Mouse (Mus musculus) fat pad, adult 2 months (tissue): ENCODE measurements around the gene Kcnj6.

Source experiments
- DNase-seq: peaks from one replicate; pipeline ENCODE4 v3.0.0-alpha.2; 2011; ENCODE audit warnings: low read depth, low spot score; ENCODE audit errors: extremely low read depth

The Kcnj6 gene

DNA sequence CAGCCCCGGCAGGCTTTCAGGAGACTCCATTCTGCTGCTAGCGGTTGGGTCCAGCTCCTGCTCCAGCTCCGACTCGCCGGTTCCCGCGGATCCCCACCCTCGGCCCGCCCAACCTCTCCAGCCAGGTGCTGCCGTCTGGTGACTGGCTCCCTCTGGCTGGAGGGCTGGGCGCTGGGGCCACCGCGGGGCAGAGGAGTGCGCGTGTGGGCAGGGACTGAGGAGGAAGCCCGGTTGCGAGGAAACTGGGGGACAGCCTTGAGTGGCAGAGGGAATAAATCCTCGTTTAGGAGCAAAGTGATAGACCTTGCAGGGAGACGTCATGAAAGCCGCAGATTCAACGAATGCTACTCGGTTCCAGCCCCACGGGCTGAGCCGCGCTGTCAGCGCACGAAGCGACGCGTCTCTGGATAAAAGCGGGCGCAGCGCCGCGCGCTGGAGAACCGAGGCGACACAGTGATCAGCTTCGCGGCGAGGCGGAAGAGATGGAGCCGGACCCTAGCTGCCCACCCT, at the start of gene Kcnj6:
Kcnj6 (minus strand) TSS at position 362 of the 510 bp plus-strand sequence.
- DNase-seq: no peak

DNA sequence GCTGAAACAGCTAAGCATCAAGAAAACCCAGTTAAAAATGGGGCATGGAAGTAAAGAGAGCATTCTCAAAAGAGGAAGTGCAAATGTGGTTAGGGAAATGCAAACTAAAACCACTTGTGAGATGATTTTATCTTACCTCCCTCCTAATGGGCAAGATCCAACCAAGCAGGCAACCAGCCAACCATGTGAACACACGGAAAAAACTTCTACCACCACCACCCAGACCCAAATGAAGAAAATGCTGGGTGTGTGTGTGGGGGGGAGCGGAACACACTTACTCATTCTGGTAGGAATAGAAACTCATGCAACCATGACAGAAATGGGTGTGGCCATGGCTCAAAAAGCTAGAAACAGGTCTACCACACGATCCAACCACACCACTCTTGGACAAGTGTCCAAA, 12.4 kb upstream of the Kcnj6 start:
- no peak for DNase-seq

DNA sequence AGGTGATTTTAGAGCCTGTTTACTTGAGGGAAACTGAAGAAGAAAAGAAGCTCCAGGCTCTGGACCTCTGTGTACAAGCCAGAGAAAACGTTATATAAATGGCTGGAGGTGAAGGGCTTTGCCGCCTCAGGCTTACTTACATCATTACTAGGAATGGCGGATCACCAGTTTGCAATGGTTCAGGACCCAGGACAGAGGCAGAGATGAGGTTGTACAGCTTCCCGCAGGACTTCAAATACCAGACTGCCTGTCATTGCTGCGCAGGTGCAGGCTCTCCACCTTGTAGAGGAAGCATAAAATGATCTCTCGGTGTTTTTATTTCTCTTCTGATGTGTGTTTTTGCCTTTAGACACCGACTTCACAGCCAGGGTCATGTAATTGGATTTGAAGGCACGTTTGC, 7.1 kb upstream of the Kcnj6 start:
- no peak for DNase-seq

DNA sequence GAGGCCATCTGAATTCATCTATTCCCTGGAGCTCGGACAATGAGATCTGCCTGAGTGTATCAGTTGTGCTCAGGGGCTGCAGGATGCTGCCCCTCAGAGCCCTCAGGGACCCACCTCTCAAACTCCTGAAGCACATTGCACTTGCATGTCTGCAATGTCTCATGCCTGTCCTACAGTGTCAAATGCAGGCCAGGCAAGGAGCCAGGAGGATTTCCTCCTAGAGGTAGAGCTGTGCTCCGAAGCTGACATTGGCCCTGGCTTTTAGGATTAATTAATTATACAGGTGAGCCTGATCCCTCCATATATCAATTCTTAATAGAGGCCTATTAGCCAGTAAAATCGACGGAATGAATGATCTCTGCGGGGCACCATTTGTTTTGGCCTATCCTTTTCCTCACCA, 2.0 kb upstream of the Kcnj6 start:
- no peak for DNase-seq

DNA sequence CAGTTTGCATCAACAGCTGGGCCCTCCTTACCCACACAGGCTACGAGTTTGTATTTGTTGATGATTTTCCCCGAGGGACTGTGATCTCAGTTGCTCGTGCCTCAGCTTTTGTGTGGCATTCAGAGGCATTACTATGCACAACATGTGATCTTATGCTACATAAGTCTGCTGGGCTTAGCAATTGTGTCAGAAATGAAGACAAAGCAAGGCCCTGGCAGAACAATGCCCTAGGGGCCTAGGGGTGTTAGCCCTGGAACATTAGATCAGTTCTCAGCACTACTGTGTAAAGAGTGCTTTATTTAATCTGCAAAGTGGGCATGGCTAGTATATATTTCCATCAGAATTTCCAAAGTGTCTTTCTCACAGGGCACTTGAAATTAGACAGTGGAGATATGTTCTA, 1.5 kb upstream of the Kcnj6 start:
- no peak for DNase-seq

DNA sequence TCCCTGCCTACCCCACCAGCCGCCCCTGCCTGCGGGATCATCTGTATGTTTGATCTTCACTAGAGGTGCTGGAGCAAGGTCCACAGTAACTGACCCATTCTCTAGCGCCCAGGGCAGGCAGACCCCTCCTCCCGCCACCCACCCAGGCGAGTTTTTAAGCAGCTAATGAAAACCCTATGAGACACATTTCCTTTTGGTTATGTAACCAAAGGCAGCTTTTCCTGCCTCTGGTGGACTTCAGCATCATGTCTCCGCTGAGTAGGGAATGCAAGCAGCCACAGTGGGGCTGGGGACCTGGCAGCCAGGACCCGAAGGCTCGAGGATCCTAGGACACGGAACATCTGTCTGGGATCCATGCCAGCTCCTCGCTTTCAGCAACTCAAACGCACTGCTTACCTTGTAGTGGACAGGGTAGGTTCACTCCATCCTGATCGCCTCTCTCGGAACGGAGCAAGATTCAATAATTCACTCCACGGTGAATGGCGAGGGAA, 665 bp downstream of the Kcnj6 start:
- DNase-seq: no peak

DNA sequence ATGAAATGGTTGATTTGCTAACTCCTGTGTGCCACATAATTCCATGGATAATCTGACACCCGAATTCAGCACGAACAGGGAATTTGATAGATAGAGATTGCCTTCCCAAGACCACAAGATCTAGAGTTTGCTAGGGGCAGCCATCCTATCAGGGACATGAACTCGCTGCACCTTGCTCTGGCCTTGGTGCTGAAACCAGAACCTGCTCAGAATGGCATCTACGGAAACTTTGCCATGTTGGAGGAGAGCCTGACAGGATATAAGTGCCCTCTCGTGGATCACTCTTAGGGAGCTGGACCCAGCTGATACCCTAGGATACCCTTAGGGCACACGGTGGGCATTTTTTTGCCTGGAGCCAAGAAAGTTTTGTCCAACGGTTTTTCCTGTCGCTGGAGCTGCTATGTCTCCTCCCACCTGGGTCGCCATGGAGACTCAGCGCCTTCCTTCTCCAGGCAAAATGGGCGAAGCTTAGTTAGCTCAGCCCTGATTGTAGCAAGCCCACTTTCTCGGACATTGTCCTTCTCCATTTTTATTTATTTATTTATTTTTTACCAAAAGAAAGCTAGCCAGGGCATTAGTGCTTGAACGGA, 1.9 kb downstream of the Kcnj6 start:
- DNase-seq: no peak

DNA sequence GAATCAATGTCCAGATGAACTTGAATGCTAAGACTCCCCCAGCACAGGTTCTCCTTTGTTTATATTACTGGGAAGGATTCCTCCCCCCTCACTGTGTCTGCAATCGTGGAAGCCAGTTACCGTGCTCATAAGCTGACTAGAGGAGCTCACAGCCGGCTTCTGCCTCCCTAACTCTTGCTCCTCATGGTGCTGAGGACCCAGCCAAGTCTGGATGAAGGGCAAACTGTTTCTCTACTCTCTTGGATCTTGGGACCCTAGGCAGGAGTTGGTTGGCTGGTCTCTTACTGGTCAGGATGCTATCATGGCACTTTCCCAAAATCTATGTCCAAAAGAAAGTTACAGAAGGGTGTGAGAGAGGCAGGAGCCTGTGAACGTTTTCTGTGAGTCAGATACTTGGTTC, 2.6 kb downstream of the Kcnj6 start:
- DNase-seq: no peak

DNA sequence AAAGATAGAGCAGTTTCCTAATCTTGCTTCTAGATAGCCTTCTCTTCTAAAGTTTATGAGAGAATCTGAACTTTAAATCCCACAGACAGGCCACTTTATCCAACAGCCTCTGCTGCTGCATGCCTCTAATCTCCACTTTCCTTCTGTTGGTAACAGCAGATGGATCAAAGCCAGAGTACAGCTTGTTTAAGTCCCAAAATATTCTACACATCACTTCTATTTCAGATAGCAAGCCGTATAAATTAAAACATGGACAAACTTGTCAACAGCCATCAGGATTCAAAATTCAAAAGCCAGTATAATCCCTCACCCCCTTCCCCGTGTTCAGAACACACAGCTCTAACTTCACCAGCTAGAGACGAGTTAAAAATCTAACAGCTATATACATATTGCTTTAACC, 3.4 kb downstream of the Kcnj6 start:
- no peak for DNase-seq

DNA sequence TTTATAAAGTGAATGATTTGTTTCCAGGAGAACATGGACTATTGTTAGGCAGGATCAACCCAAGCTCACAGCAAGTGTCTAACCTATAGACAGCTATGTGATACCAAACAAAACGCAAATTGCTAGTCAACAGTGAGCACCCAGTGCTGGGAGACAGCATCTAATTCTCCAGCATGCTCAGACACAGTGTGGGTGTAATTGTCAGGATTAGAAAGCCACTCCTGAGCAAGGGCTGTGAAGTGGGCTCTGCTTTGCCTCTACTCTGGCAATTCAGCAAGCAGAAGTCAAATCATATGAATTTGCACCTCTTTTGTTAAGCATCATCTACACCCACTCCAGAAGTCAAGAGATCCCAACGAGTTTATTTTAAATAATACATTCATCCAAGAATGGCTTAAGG, 7.4 kb downstream of the Kcnj6 start:
- no peak for DNase-seq

DNA sequence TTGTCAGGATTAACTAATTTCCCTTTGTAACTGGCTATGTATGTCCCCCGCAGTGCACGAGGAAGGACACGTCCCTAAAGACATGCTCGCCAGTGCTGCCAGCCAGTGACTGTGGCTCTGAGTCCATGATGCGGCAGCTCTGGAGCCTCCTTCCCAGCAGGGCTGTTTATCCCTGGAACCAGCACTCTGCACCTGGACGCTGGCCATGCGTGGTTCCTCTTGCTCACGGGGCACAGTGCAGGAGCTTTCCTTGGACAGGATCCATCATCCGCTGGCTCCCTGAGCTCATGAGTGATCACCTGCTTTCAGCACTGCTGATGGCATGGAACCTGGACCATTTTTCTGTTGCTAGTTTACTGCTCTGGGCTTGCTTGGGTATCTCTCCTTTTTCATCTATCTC, 10.8 kb downstream of the Kcnj6 start:
- DNase-seq: no peak

DNA sequence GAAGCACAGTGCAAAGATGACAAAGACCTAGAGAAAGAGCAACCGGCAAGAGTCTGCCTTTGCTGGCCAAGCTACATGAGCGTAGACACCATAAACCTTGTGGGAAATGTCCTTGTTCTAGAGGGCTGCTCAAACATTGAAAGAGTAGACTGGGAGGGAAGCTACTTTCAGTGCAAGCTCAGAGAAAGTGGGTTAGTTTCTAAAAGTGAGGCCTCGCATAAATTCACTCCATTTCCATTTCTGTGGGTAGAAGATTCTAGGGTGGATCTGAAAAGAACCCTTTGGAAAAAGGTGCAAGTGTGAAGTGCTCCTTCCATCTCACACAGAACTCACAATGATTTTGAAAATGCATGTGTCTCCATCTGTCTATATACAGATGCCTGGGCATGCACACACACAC, 13.2 kb downstream of the Kcnj6 start:
- no peak for DNase-seq

DNA sequence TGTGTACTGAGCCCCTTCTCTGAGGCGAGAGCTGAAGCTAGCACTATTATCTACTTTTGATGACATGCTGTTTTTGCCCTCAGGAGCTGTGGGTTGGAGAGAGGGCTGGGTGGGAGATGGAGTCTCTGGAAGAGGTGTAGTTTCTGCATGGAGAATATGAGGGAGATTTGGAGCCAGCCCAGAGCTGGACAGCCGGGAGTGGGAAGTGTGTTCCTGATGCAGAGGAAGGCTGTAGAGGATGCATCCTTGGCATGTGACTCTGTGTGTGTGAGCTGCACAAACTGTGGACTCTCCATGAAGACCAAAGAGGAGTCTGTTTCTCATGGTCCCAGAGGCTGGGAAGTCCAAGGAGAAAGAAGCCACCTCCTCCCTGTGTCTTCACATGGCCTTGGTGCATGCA, 17.1 kb downstream of the Kcnj6 start:
- DNase-seq: no peak

DNA sequence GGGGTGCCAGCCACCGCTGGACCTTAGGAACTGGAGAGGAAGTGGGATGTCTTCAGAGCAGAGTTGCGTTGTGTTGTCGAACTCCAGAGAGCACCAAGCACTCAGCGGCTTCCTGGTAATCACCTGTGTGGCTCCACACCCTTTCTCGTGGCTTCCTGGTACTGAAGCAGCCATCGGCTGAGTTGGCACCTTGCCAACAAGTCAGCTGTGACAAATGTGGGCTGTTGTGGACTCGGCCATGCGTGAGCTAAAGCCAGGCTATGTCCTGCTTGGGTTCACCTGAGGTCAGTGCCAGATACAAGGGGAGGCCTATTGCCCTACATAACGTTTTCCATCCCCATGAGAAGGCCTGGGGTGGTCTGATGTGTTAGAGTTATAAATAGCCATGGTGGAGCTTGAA, 18.0 kb downstream of the Kcnj6 start:
- DNase-seq: no peak

DNA sequence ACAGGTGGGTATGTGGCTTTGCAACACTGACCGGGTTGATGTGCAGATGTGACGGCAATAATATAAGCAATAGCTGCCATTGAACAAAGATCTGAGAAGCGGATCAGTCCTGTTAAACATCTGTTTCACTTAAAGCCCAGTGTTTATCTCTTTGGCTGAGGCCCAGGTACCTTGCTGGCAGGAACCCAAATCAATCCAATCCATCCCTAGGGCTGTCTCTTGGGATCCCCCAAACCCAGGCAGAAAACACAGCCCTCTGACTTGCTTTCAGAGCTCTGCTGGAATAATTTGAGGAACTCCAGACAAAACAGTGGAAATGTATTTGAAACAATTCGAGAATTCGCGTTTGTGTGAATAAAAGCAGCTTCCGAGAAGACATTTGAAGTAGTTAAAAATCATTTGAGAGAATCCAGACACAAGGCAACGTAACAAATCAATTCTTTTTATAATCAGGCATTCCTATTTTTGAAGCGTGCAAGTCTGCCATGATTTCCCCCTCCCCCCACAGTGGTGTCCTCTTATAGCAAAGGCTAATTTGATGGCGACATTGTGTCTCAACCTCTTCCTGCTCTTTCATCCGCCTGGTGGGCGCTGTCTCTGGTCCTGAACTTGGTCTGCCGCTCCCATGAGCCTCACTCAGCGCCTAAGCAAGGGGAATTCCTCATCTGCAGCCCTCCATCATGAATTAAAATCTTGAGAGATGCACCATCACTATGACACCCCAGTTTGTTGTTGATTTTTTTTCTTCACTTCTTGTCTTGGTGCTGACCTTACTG, 25.2 kb downstream of the Kcnj6 start:
- DNase-seq: no peak

DNA sequence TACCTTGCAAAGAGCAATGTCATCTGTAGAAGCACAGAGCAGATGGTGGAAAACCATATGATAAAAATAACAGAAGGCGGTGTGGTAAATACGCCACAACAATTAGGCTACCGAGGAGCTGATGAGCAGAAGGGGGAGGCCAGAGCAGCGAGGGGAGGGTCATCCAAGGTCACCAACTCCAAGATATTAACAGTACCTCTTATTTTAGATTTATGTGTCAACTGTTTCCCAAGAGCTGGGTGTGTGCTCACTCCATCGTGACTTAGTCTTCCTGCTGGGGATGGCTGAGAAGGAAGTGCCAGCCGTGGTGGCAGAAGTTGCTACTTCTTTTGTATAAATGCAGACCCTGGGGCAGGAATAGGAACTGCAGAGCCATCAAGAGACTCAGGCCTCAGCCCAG, 28.6 kb downstream of the Kcnj6 start:
- no peak for DNase-seq

DNA sequence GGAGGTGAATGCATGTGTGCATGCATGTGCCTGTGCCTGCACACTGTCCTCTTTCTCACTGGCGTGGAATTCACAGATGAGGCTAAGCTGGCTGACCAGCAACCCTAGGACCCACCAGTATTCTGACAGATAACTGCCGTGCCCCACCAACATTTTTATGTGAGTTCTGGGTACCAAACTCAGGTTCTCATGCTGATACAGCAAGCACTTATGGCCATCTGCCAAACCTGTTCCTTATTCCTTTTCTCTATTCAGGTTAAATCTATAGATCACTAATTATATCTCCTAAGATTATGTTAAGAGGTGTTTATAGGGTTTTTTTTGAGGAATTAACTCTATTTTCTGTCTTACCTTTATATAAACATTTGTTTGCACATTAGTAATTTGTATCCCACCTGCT, 29.0 kb downstream of the Kcnj6 start:
- DNase-seq: no peak

DNA sequence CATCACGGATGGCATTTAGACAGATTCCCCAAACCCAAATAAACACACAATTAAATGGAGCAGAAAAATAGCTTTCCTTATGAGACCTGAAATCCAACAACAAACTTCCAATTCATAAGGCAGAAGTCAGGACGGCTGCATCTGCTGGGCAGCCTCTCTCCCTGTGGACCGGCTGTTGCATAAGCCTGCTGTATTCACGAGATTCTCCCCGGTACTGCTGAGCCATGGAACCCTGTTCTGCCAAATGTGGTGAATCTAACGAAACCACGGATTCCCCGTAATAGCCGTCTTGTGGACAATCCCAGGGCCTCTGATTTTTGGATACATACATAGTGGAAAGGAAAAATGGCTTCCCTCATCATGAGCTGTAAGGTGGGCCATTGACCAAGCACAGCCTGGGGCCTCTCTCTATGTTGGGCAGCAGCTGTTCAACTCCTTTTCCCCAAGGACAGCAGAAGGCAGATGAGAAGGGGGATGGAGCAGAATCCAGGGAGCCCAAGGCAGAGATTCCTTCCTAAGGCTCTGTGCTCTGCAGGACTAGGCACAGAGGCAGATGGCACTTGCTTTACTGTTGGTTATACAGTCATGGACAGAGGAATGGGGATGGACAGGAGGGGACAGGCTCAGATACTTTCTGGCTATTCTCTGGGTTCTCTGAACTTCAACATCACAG, 40.2 kb downstream of the Kcnj6 start:
- no peak for DNase-seq

DNA sequence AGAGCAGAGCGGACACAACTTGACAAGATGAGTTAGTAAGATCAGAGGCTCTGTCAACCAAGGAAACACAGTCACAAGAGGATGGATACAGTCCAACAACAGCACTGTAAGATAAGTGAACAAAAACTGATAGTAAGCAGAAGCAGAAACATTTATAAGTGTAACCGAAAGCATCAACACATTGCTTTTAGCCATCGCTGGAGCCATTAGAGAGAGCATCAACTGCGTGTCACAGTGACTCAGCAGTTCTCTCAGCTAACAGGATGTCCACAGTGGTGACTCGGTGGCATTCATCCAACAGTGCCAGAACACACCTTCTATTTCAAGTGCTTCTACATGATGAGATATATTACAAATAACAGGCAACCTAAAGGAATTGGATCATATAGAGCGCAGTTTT, 41.1 kb downstream of the Kcnj6 start:
- no peak for DNase-seq

DNA sequence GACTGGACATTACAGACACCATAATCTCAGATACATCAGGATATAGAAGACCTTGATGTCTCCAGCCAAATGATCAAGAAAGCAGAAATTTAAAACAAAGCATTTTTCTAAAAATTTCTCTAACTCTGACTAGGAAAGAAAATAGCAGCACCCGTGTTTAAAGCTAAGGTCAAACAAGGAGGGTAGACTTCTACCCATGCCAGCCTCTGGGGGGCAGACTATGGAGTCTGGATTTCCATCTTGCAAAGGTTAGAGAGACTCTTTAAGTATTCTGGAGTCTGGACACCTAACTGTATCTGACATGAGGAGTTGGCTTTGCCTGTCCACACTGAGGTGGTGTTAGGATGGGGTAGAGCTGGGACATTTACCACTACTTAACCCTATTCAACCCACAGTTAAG, 44.2 kb downstream of the Kcnj6 start:
- no peak for DNase-seq

DNA sequence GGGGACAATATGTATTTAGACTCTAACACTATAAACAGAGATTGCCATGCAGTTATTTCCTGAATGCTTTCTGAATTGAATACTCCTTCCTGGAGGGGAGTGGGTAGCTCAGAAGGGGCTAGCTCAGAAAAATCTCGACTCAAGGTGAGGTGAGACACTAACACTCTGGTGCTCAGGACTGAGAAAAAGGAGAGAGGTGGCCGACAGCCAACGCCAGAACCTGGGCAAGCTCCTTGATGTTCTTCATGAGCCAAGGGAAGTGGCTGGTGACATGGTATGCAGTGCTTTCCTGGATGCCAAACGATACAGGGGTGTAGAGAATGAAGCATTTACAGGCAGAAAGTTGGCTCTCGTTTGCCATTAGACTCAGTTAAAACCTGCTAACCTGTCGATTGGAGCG, 48.3 kb downstream of the Kcnj6 start:
- no peak for DNase-seq

DNA sequence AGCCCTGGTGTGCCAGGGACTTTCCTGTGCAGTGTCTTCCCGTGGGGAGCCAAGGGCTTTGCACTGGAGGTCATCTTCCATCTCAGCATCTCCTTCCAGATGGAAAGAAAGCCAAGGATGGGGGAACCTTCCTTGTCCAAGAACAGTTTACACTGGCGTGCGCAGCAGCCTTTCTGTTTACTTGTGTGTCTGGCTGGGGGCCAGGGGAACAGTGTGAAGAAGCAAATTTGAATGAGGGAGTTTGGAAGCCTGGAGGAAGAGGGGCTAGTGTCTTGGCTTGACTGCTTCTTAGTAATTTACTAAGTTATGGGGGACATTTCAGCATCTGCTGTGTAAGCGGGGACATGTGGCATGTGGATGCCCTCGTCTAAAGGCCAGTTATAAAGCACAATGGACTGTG, 50.7 kb downstream of the Kcnj6 start:
- DNase-seq: no peak
